Mouse (Mus musculus) limb, embryonic 12.5 days (tissue): ENCODE measurements at regions not wholly inside any gene's neighbourhood (a gene's known extent, or its start where the extent isn't known, plus 50 kb on each side); places are given as distances from the start of the nearest gene placed in this dataset.

Source experiments
- ATAC-seq: fragments of 200-750 bp; cut with Nextera tagmentation; 2 replicates; pipeline ENCODE4 v1.8.0; 2017; ENCODE audit warnings: low read depth, moderate TSS enrichment; ENCODE audit not compliant: insufficient number of reproducible peaks, insufficient read depth, low FRiP score, low TSS enrichment
- H3K27ac ChIP-seq: fragments of 300-500 bp; sonication (generic); 2 replicates; pipeline ENCODE4 v1.5.1; 2016; ENCODE audit warnings: mild to moderate bottlenecking, moderate library complexity
- H3K27me3 ChIP-seq: fragments of 300-500 bp; sonication (generic); 2 replicates; pipeline ENCODE4 v1.6.1; 2016; ENCODE audit warnings: mild to moderate bottlenecking, moderate library complexity
- H3K36me3 ChIP-seq: fragments of 300-500 bp; sonication (generic); 2 replicates; pipeline ENCODE4 v1.6.1; 2016; ENCODE audit warnings: mild to moderate bottlenecking, moderate library complexity
- H3K4me1 ChIP-seq: fragments of 300-500 bp; sonication (generic); replicated peaks from 2 replicates; pipeline ENCODE4 v1.6.1; 2016
- H3K4me2 ChIP-seq: fragments of 300-500 bp; sonication (generic); 2 replicates; pipeline ENCODE4 v1.6.1; 2016; ENCODE audit warnings: mild to moderate bottlenecking, moderate library complexity
- H3K4me3 ChIP-seq: fragments of 300-500 bp; sonication (generic); replicated peaks from 2 replicates; pipeline ENCODE4 v1.5.1; 2016; ENCODE audit warnings: mild to moderate bottlenecking
- H3K9ac ChIP-seq: fragments of 300-500 bp; sonication (generic); replicated peaks from 2 replicates; pipeline ENCODE4 v1.6.1; 2016; ENCODE audit warnings: mild to moderate bottlenecking, moderate library complexity
- H3K9me3 ChIP-seq: fragments of 300-500 bp; sonication (generic); 2 replicates; pipeline ENCODE4 v1.6.1; 2016; ENCODE audit warnings: mild to moderate bottlenecking, moderate library complexity
- WGBS: fragments of 180-500 bp; shearing (Covaris S2); methylation state at CpG from one replicate; pipeline ENCODE4 v1.1.7; 2016; 5-methylcytosine and 5-hydroxymethylcytosine counted together

DNA sequence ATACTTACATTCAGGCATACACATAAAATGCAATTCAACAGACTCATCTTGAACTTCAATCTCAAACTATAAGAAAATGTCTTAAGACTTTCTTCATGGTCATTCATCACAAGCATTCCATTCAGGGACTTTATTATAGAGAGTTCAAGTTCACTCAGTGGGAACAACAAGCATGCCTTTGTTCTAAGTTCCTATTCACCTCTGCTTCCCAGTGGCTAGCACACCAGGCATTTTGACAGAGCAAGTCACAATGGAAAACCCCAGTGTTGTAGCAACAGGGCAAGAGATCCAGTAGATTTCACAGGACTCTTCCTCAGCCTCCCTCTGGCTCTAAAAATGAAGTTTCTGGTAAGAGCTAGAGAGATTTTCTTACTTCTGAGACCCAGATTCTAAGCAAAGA lies 595.8 kb upstream of the Clint1 start:
- Histone ChIP-seq H3K36me3 (no peaks in the 10 kb centered on the region), H3K9me3 (0 out of 2 replicates have a peak, but pooled peaks cover 6% of the 10 kb centered on the region), H3K4me1 (peaks cover 24% of the 10 kb centered on the region), H3K27ac (peak overlapping the region; percentile 74), H3K9ac (no peak overlapping the region), H3K4me3 (no peak overlapping the region), H3K4me2 (no peak overlapping the region), H3K27me3 (no peaks in the 10 kb centered on the region)
- no peak for ATAC-seq

DNA sequence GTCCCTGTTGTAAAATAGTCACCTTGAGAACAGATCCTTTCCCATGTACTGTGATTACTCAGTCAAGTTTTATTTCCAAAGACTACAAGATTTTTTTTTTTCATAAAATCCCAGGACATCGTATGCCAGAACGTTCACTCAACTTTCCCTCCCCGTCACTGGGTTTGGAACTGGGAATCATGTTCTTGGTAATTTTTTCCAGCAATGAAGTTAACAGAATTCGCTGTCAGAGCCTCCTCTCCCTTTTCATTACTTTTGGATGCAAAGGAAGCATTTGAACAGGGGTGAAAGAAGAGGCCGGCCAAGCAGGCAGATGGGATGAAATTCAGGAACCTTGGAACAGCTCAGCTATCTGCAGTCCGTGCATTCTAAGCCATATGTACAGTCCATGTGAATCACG lies 589.7 kb upstream of the Clint1 start:
- H3K9me3 ChIP-seq, result no peaks in the 10 kb centered on the region
- H3K27me3 ChIP-seq, result no peaks in the 10 kb centered on the region
- no peaks in the 10 kb centered on the region for H3K36me3 ChIP-seq
- no peak overlapping the region for H3K4me3 ChIP-seq
- H3K4me1 ChIP-seq, result peaks cover 24% of the 10 kb centered on the region
- 0 out of 2 replicates have a peak overlapping the region, but pooled peaks have one; percentile 41 for H3K27ac ChIP-seq
- H3K4me2 ChIP-seq, result no peak overlapping the region
- ATAC-seq, result no peak
- no peak overlapping the region for H3K9ac ChIP-seq
- 73% methylated on average over 7 of the region's 7 CpGs for WGBS

DNA sequence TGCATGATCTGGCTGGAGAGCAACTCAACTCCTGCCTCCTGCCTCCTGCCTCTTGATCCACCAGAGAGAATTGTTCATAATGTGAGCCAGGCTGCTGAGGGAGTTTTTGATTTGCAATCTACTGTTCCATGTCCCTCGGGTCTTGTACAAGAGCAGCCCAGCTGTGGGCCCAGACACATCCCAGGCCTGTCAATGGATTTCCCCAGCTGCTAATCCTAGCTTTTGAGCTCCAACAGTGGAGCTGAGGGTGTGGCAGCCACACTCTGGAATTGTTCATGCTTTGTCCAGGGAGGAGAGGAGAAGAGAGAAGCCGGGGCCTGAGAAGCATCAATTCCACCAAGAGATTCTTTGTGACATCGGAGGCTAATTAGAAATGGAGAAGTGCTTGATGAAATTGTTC lies 587.9 kb upstream of the Clint1 start:
- Histone ChIP-seq H3K4me3 (no peak overlapping the region), H3K9ac (no peak overlapping the region), H3K9me3 (no peaks in the 10 kb centered on the region), H3K4me2 (no peak overlapping the region), H3K4me1 (peaks cover 24% of the 10 kb centered on the region), H3K27ac (no peak overlapping the region), H3K36me3 (no peaks in the 10 kb centered on the region), H3K27me3 (no peaks in the 10 kb centered on the region)
- ATAC-seq, result no peak
- 75% methylated on average over 3 of the region's 3 CpGs for WGBS

DNA sequence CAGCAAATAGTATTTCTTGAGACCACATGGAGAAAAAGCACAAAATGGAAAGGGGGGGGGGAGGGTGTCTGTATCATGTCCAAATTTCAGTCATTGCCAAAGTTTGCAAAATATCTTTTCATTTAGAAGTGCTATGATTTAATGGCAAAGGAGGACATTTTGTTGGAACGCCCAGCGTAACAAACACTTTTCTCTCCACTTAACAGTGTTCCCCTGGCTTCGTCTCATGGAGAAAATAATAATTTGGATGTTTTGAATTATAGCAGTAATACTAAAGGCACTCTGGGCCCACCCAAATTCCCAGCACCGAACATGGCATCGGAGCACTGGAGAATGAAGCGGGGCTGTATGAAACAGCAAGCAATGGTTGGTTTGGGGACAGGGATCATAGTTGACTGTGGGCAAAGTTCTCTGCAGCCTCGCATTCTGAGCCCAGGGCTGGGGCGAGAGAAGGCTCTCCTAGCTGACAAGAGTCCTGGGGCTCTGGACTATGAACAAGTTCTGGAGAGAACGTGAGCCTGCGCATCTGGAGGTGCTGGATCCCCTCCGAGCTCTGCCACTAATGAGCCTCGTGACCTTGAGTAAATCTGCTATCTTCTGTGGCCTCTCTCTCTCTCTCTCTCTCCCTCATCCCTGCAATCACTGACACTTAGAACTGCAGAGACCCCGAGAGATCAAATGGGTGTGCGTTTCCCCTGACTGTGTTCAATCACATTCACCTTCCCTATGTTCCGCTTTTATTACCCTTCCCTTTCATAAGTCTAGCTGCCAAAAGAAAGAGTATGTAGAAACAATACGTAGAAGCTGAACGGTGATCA lies 586.5 kb upstream of the Clint1 start:
- no peak for ATAC-seq
- H3K9ac ChIP-seq, result no peak overlapping the region
- no peak overlapping the region for H3K4me3 ChIP-seq
- no peaks in the 10 kb centered on the region for H3K9me3 ChIP-seq
- WGBS, result 65% methylated on average over 17 of the region's 17 CpGs
- no peak overlapping the region for H3K4me2 ChIP-seq
- no peaks in the 10 kb centered on the region for H3K36me3 ChIP-seq
- H3K27me3 ChIP-seq, result no peaks in the 10 kb centered on the region
- peak overlapping the region; percentile 50 for H3K27ac ChIP-seq
- peaks cover 24% of the 10 kb centered on the region for H3K4me1 ChIP-seq

DNA sequence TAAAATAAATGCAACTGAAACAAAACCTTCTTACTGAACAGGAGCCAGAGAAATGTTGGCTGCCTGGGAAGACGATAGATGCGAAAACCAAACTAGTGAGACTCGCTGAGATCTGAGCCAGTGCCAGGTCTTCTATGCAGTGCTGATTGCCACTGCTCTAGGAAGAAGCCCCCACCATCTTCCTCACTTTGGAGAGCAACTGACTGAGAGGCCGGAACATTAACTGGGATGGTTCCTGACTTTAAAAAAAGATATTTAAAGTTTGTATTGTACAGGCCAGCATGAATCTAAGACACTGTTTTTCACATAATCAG lies 585.9 kb upstream of the Clint1 start:
- WGBS, result 69% methylated on average over 4 of the region's 4 CpGs
- Histone ChIP-seq H3K9me3 (no peaks in the 10 kb centered on the region), H3K4me3 (no peak overlapping the region), H3K4me2 (no peak overlapping the region), H3K27ac (peak overlapping the region; percentile 50; the same call in 1 of the 2 replicates), H3K27me3 (no peaks in the 10 kb centered on the region), H3K36me3 (no peaks in the 10 kb centered on the region), H3K9ac (no peak overlapping the region), H3K4me1 (peaks cover 24% of the 10 kb centered on the region)
- ATAC-seq, result no peak

DNA sequence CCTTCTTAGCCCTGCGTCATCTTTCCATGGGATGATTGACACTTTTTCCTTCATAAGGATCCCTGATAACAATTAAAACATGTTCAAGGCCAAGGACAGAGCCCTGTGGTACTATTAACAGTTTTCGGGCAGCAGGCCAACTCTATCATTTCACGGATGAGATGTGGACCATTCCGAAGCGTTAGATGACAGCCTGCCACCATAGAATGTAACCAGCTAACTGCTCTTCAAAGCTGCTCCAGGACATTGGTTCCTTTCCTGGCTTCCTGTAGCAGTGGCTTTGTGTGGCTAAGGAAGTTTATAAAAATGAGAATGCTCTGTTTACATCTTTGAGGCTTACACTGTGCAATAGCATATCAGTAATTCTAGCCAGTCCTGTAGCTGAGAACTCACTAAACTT lies 582.6 kb upstream of the Clint1 start:
- WGBS, result 90% methylated on average over 5 of the region's 5 CpGs
- Histone ChIP-seq H3K4me2 (no peak overlapping the region), H3K9me3 (no peaks in the 10 kb centered on the region), H3K4me1 (peaks cover 19% of the 10 kb centered on the region), H3K27ac (no peak overlapping the region), H3K9ac (no peak overlapping the region), H3K27me3 (no peaks in the 10 kb centered on the region), H3K36me3 (no peaks in the 10 kb centered on the region), H3K4me3 (no peak overlapping the region)
- ATAC-seq, result no peak

DNA sequence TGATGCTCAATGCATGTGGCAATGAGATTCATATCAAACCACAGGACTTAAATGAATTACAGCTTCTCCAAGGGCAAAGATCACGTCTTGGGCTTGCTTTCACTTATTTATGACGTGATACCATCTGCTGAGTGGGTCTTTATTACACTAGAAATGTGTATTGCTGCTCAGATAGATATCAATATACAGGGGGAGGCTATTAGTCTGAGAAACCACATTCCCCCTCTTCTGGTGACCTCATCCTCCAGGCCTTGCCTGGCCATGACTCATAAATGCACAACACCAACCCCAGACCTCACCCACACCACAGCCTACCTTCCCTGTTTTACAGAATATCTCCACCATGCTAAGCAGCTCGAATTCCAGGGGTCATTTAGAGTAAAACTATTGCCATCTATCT lies 580.6 kb upstream of the Clint1 start:
- ATAC-seq, result no peak
- H3K4me3 ChIP-seq, result no peak overlapping the region
- no peaks in the 10 kb centered on the region for H3K27me3 ChIP-seq
- no peak overlapping the region for H3K27ac ChIP-seq
- no peaks in the 10 kb centered on the region for H3K9me3 ChIP-seq
- no peak overlapping the region for H3K4me2 ChIP-seq
- 59% methylated on average over 3 of the region's 3 CpGs for WGBS
- H3K36me3 ChIP-seq, result no peaks in the 10 kb centered on the region
- H3K4me1 ChIP-seq, result peaks cover 23% of the 10 kb centered on the region
- H3K9ac ChIP-seq, result no peak overlapping the region

DNA sequence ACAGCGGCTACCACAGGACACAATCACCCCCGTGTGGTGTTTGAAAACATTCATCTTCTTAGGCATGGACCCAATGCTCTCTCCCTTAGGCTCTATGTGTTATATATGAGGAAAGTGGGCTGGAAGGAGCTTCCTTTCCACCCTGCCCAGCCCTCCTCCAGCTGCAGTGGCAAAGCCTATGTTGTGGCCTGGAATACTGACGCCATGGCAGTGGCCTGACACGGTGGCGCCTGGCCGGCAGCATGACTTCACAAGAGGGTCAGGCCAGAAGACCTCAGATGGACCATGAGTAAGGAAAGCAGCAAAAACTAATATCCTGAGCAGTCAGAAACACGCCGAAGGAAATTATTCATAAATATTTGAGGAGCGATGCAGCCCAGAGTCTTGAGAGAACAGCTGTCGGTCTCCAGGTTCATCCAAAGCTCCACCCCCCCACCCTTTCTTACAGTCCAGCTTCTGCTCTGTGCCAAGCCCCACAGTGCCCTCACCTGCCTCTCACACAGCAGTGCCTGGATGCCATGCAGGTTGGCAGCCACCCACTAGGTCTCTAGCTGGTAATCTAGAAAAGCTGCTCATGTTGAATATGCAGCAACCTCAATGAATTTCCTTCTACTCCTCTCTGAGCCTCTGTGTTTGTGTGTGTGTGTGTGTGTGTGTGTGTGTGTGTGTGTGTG lies 577.3 kb upstream of the Clint1 start:
- Histone ChIP-seq H3K9ac (no peak overlapping the region), H3K9me3 (no peaks in the 10 kb centered on the region), H3K27me3 (no peaks in the 10 kb centered on the region), H3K36me3 (no peaks in the 10 kb centered on the region), H3K4me3 (no peak overlapping the region), H3K4me2 (no peak overlapping the region), H3K27ac (peak overlapping the region; percentile 72), H3K4me1 (peaks cover 23% of the 10 kb centered on the region)
- WGBS, result 82% methylated on average over 10 of the region's 10 CpGs
- peak; percentile 77; the same call in 1 of the 2 replicates for ATAC-seq

DNA sequence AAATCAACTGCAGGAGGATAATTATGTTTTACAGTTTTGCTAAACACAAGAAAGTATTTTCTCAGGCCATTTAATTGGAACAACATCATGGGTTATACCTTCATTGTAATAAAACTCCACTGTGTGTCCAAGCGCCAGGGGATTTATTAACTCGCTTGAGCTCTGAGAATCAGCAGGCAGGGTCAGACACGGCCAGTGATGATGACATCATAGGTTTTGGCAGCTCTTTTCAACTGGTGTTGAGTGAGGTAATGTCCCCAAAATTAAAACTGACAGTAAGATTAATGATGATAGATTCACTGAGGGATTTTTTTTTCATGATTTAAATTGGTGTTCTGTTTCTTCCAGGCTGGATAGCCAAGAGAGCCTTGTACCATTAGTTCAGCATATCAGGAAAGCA lies 576.7 kb upstream of the Clint1 start:
- no peaks in the 10 kb centered on the region for H3K27me3 ChIP-seq
- no peak overlapping the region for H3K9ac ChIP-seq
- peaks cover 25% of the 10 kb centered on the region for H3K4me1 ChIP-seq
- ATAC-seq, result 0 out of 2 replicates have a peak, but pooled peaks have one; percentile 56
- H3K36me3 ChIP-seq, result no peaks in the 10 kb centered on the region
- 31% methylated on average over 3 of the region's 3 CpGs for WGBS
- no peak overlapping the region for H3K4me3 ChIP-seq
- peak overlapping the region; percentile 72 for H3K27ac ChIP-seq
- no peaks in the 10 kb centered on the region for H3K9me3 ChIP-seq
- no peak overlapping the region for H3K4me2 ChIP-seq

DNA sequence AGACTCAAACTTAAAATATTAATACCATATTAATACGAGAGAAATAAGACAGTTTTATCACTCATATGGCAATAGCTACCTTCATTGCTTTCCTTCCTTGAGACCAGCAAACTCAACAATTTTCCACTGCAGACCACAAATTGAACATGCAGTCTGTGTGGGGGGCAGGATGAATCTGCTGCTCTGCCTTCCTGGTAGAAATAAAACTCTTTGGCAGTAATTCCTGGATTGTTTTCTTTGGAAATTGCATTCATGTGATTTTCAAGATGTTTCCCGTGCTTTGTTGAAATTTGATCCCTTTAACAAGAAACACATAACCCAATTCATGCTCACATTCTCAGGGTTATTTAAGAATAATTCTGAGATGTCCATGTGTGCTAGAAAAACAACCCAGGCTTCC lies 555.1 kb upstream of the Clint1 start:
- no peak overlapping the region for H3K9ac ChIP-seq
- H3K27me3 ChIP-seq, result no peaks in the 10 kb centered on the region
- no peak for ATAC-seq
- 46% methylated on average over 2 of the region's 2 CpGs for WGBS
- H3K27ac ChIP-seq, result peak overlapping the region; percentile 62; the same call in 1 of the 2 replicates
- no peak overlapping the region for H3K4me2 ChIP-seq
- no peaks in the 10 kb centered on the region for H3K9me3 ChIP-seq
- H3K4me3 ChIP-seq, result no peak overlapping the region
- no peaks in the 10 kb centered on the region for H3K36me3 ChIP-seq
- peaks cover 13% of the 10 kb centered on the region for H3K4me1 ChIP-seq

DNA sequence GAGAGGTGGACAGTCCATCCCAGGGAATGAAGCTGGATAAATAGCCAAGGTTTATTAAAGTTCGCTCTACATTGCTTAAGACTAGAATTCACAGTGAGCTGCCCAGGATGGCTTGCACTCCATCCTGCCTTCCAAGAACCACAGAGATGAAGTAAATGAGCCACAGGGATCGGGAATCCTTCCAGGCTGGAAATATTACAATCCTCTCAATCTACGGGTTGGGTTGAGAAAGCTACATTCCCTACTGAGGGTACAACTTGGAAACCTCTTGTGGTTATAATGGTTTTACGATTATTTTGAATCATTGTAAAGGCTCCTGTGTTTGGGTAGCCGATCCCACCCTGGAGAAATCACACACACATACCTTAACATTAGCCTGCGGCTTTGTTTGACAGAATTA lies 539.9 kb upstream of the Clint1 start:
- H3K4me3 ChIP-seq, result no peak overlapping the region
- no peaks in the 10 kb centered on the region for H3K36me3 ChIP-seq
- no peak for ATAC-seq
- no peak overlapping the region for H3K4me2 ChIP-seq
- no peak overlapping the region for H3K9ac ChIP-seq
- H3K9me3 ChIP-seq, result 0 out of 2 replicates have a peak, but pooled peaks cover 3% of the 10 kb centered on the region
- WGBS, result 83% methylated on average over 6 of the region's 6 CpGs
- H3K27ac ChIP-seq, result no peak overlapping the region
- no peaks in the 10 kb centered on the region for H3K4me1 ChIP-seq
- H3K27me3 ChIP-seq, result no peaks in the 10 kb centered on the region
